ENCODE assay signal across 8 mouse cellular contexts in genomic region chr12:108292419-108292818, GRCm38 (mm10). TPM values are rescaled to one million over a fixed set of nuclear protein-coding genes. Genes with fewer than 3 reads are reported as not detected.
DNase-seq lines count a peak whose midpoint lies in the region; ATAC-seq lines count a peak whose summit lies in the region.

No protein-coding gene starts in this region.

- no peak overlapping the region for H3K4me3 ChIP-seq in heart, embryonic 15.5 days
- peak overlapping the region; percentile 27 for H3K4me3 ChIP-seq in hindbrain, embryonic 10.5 days

- peaks cover 2% of the 10 kb centered on the region; the same call in 1 of the 2 replicates for H3K27me3 ChIP-seq in heart, embryonic 15.5 days
- 0 out of 2 replicates have a peak, but pooled peaks cover 2% of the 10 kb centered on the region for H3K27me3 ChIP-seq in hindbrain, embryonic 10.5 days (ENCODE audit: insufficient read depth, poor library complexity, severe bottlenecking)

- no peak for DNase-seq in heart, postnatal 25 days (ENCODE audit: low spot score)
- peak; percentile 86 for DNase-seq in R1 (ENCODE audit: low read depth, low spot score)
- DNase-seq in hindbrain, embryonic 10.5 days (ENCODE audit: low spot score), result peak; percentile 69
- no peak for DNase-seq in yolk sac, embryonic 10.5 days (ENCODE audit: low spot score)
- DNase-seq in ovary, postnatal 14 days (ENCODE audit: low spot score), result no peak
- no peak for DNase-seq in layer of hippocampus, adult 9-10 months (ENCODE audit: low spot score)

- intact Hi-C loops in heart, postnatal 25 days (cut with DNase I), result loop anchor here (2.0 kb wide), 1 partner anchor 74 kb away; no protein-coding TSS in a partner anchor

- H3K9ac ChIP-seq in heart, embryonic 15.5 days, result no peak overlapping the region

- WGBS in heart, embryonic 15.5 days, result 15% methylated on average over 9 of the region's 9 CpGs
- WGBS in hindbrain, embryonic 10.5 days, result 8% methylated on average over 9 of the region's 9 CpGs

- peaks cover 6% of the 10 kb centered on the region; the same call in 1 of the 2 replicates for H3K4me1 ChIP-seq in heart, embryonic 15.5 days (replicated peaks)
- H3K4me1 ChIP-seq in hindbrain, embryonic 10.5 days (replicated peaks), result peaks cover 26% of the 10 kb centered on the region

- H3K27ac ChIP-seq in heart, embryonic 15.5 days, result no peak overlapping the region
- H3K27ac ChIP-seq in hindbrain, embryonic 10.5 days, result peak overlapping the region; percentile 68

- no peak; the same call in 1 of the 2 replicates for ATAC-seq in heart, embryonic 15.5 days (replicated peaks; ENCODE audit: insufficient number of reproducible peaks, insufficient read depth, low FRiP score, low read depth)
- peak; percentile 42; the same call in 1 of the 2 replicates for ATAC-seq in megakaryocyte-erythroid progenitor cell, adult 5-6 weeks (replicated peaks; ENCODE audit: low FRiP score, low TSS enrichment, poor library complexity, severe bottlenecking)

- H3K4me2 ChIP-seq in heart, embryonic 15.5 days, result peak overlapping the region; percentile 41; the same call in 1 of the 2 replicates

- H3K36me3 ChIP-seq in heart, embryonic 15.5 days, result no peaks in the 10 kb centered on the region
- no peaks in the 10 kb centered on the region for H3K36me3 ChIP-seq in hindbrain, embryonic 10.5 days

- H3K9me3 ChIP-seq in heart, embryonic 15.5 days (replicated peaks), result no peaks in the 10 kb centered on the region
- no peaks in the 10 kb centered on the region; the same call in 1 of the 2 replicates for H3K9me3 ChIP-seq in hindbrain, embryonic 10.5 days

RNA-seq across cellular contexts. Expression of gene Hhipl1, which starts 13.7 kb away (rescaled TPM):
- polyA plus RNA-seq in heart, embryonic 15.5 days (2015; fragmentation: Nextera tagmentation; extraction: Ambion mirVana), result 1.0 TPM in 2 replicates
- 1 to 10 TPM in 1 of 2 experiments, under 1 TPM in 1; 0.95 to 1.7 TPM for total RNA-seq in heart, postnatal 25 days (2021)
- 3.0 and 3.2 TPM in 2 replicates for polyA plus RNA-seq in hindbrain, embryonic 10.5 days (2016; fragmentation: Nextera tagmentation; extraction: Ambion mirVana)
- not detected in 2 replicates for total RNA-seq in megakaryocyte-erythroid progenitor cell, adult 5-6 weeks (2014; fragmentation: Nextera tagmentation)
- total RNA-seq in megakaryocyte-erythroid progenitor cell, adult 5-6 weeks (2017), result not detected in 2 replicates

RNA-seq across cellular contexts. Expression of gene Ccdc85c, which starts 17.2 kb away (rescaled TPM):
- 4.7 and 5.7 TPM in 2 replicates for polyA plus RNA-seq in heart, embryonic 15.5 days (2015; fragmentation: Nextera tagmentation; extraction: Ambion mirVana)
- total RNA-seq in heart, postnatal 25 days (2021), result 10 to 100 TPM; 36.4 to 40.9 TPM
- 14.3 and 16.0 TPM in 2 replicates for polyA plus RNA-seq in hindbrain, embryonic 10.5 days (2016; fragmentation: Nextera tagmentation; extraction: Ambion mirVana)
- 1.3 TPM in 1 of 2 replicates, not detected in the other for total RNA-seq in megakaryocyte-erythroid progenitor cell, adult 5-6 weeks (2014; fragmentation: Nextera tagmentation)
- 0.42 and 1.3 TPM in 2 replicates for total RNA-seq in megakaryocyte-erythroid progenitor cell, adult 5-6 weeks (2017)

RNA-seq across cellular contexts. Expression of gene Cyp46a1, which starts 41.8 kb away (rescaled TPM):
- polyA plus RNA-seq in heart, embryonic 15.5 days (2015; fragmentation: Nextera tagmentation; extraction: Ambion mirVana), result 5.6 and 6.2 TPM in 2 replicates
- under 1 TPM; 0.31 to 0.36 TPM for total RNA-seq in heart, postnatal 25 days (2021)
- polyA plus RNA-seq in hindbrain, embryonic 10.5 days (2016; fragmentation: Nextera tagmentation; extraction: Ambion mirVana), result 17.8 and 19.1 TPM in 2 replicates
- total RNA-seq in megakaryocyte-erythroid progenitor cell, adult 5-6 weeks (2014; fragmentation: Nextera tagmentation), result 1.0 TPM in 1 of 2 replicates, not detected in the other
- 0.23 TPM in 1 of 2 replicates, not detected in the other for total RNA-seq in megakaryocyte-erythroid progenitor cell, adult 5-6 weeks (2017)

Comparison
In these comparisons a context has a peak if more than half of its experiments do, and no peak if none do; other contexts are left out.
1. DNase-seq: peak in R1 (single experiment) and hindbrain, embryonic 10.5 days (single experiment); none in heart, postnatal 25 days (single experiment), yolk sac, embryonic 10.5 days (single experiment), ovary, postnatal 14 days (single experiment) and layer of hippocampus, adult 9-10 months (single experiment).
2. RNA of gene Ccdc85c, which starts 17.2 kb away (total RNA-seq): 36.4 to 40.9 TPM in heart, postnatal 25 days; 0.42 to 1.3 TPM in megakaryocyte-erythroid progenitor cell, adult 5-6 weeks; every median in the first group is over 10 times any median in the second.